Mouse (Mus musculus) kidney, adult 2 months (tissue): ENCODE results near the gene Nsun2.

Experiments
- CTCF ChIP-seq: fragments of 200-500 bp; conservative IDR thresholded peaks from 2 replicates; pipeline ENCODE4 v1.5.1; 2011; ENCODE audit warnings: low read depth, mild to moderate bottlenecking, control low read depth, low read length, moderate library complexity, mixed read lengths; ENCODE audit not compliant: insufficient read depth, insufficient read length
- POLR2A ChIP-seq: fragments of 200-500 bp; IDR thresholded peaks from one replicate; pipeline ENCODE4 v1.6.1; 2011; ENCODE audit warnings: low read depth, low read length, control low read depth

- TF ChIP-seq POLR2A (no peak), CTCF (no peak)
Observed at GRCm38 (mm10) chr13:69585828-69586227, 52.3 kb downstream of the Nsun2 start.
